Mouse (Mus musculus): ENCODE data around the gene Vat1. TPM values are rescaled to one million over a fixed set of nuclear protein-coding genes. Genes with fewer than 3 reads are reported as not detected.
A peak's percentile ranks its signal among the peaks of the same experiment; 100 is the strongest.
"Not testable (repeated sequence)": the region's sequence is repeated elsewhere in the genome, so short reads cannot be mapped to it uniquely, and the experiment has no call there.

The Vat1 gene
- total RNA-seq, 2 experiments from 2014 or later, result 25.3 to 27.7 TPM

GRCm38 (mm10) chr11:101462583-101463440 is 3.2 kb downstream of the Vat1 start:
- TF ChIP-seq CTCF (conservative IDR thresholded peaks at IDR 0.05), result no peak
- Histone ChIP-seq H3K27ac (no peak overlapping the region), H3K4me3 (no peak overlapping the region)
- no peak for DNase-seq (ENCODE audit: low spot score in 2 of 2)

GRCm38 (mm10) chr11:101462141-101462540 is 3.9 kb downstream of the Vat1 start:
- Histone ChIP-seq H3K4me3 (no peak overlapping the region), H3K27ac (no peak overlapping the region)
- TF ChIP-seq CTCF (conservative IDR thresholded peaks at IDR 0.05), result no peak
- DNase-seq (ENCODE audit: low spot score in 2 of 2), result no peak

- no peak for DNase-seq (ENCODE audit: low spot score in 2 of 2)
- H3K27ac ChIP-seq, result no peak overlapping the region
- no peak for TF ChIP-seq CTCF (conservative IDR thresholded peaks at IDR 0.05)
- H3K4me3 ChIP-seq, result no peak overlapping the region
Measured at GRCm38 (mm10) chr11:101460321-101460720, 5.7 kb downstream of the Vat1 start.

GRCm38 (mm10) chr11:101459716-101460115 is 6.3 kb downstream of the Vat1 start:
- TF ChIP-seq CTCF (conservative IDR thresholded peaks at IDR 0.05), result no peak
- no peak for DNase-seq (ENCODE audit: low spot score in 2 of 2)

GRCm38 (mm10) chr11:101458217-101458616 is 7.8 kb downstream of the Vat1 start:
- TF ChIP-seq CTCF (conservative IDR thresholded peaks at IDR 0.05), result no peak

More at GRCm38 (mm10) chr11:101459716-101460115, 6.3 kb downstream of the Vat1 start:
- no peak overlapping the region for H3K27ac ChIP-seq
- no peak overlapping the region for H3K4me3 ChIP-seq

GRCm38 (mm10) chr11:101457631-101458030 is 8.4 kb downstream of the Vat1 start:
- no peak for TF ChIP-seq CTCF (conservative IDR thresholded peaks at IDR 0.05)
- no peak overlapping the region for H3K27ac ChIP-seq
- DNase-seq (ENCODE audit: low spot score in 2 of 2), result no peak
- no peak overlapping the region for H3K4me3 ChIP-seq

More at GRCm38 (mm10) chr11:101458217-101458616, 7.8 kb downstream of the Vat1 start:
- H3K4me3 ChIP-seq, result no peak overlapping the region
- no peak for DNase-seq (ENCODE audit: low spot score in 2 of 2)
- H3K27ac ChIP-seq, result no peak overlapping the region

- H3K27ac ChIP-seq, result no peak overlapping the region
- TF ChIP-seq CTCF (conservative IDR thresholded peaks at IDR 0.05), result no peak
- no peak for DNase-seq (ENCODE audit: low spot score in 2 of 2)
- no peak overlapping the region for H3K4me3 ChIP-seq
Measured at GRCm38 (mm10) chr11:101455627-101456026, 10.4 kb downstream of the Vat1 start.

GRCm38 (mm10) chr11:101454702-101455101 is 11.3 kb downstream of the Vat1 start:
- no peak for TF ChIP-seq CTCF (conservative IDR thresholded peaks at IDR 0.05)
- no peak overlapping the region for H3K4me3 ChIP-seq
- no peak overlapping the region for H3K27ac ChIP-seq
- DNase-seq (ENCODE audit: low spot score in 2 of 2), result no peak

GRCm38 (mm10) chr11:101452093-101452774 is 13.8 kb downstream of the Vat1 start:
- DNase-seq (ENCODE audit: low spot score in 2 of 2), result no peak
- no peak overlapping the region for H3K4me3 ChIP-seq
- no peak overlapping the region for H3K27ac ChIP-seq
- no peak for TF ChIP-seq CTCF (conservative IDR thresholded peaks at IDR 0.05)

- no peak overlapping the region for H3K4me3 ChIP-seq
- no peak overlapping the region for H3K27ac ChIP-seq
- no peak for TF ChIP-seq CTCF (conservative IDR thresholded peaks at IDR 0.05)
- no peak for DNase-seq (ENCODE audit: low spot score in 2 of 2)
Measured at GRCm38 (mm10) chr11:101451536-101451935, 14.5 kb downstream of the Vat1 start.

- TF ChIP-seq CTCF (conservative IDR thresholded peaks at IDR 0.05), result peak; percentile 39
- H3K4me3 ChIP-seq, result no peak overlapping the region
- DNase-seq (ENCODE audit: low spot score in 2 of 2), result no peak
- H3K27ac ChIP-seq, result no peak overlapping the region
Measured at GRCm38 (mm10) chr11:101450394-101450793, 15.6 kb downstream of the Vat1 start.

- not testable (repeated sequence) for DNase-seq (ENCODE audit: low spot score in 2 of 2); H3K4me3 ChIP-seq; H3K27ac ChIP-seq
Measured at GRCm38 (mm10) chr11:101449596-101449995, 16.4 kb downstream of the Vat1 start.

GRCm38 (mm10) chr11:101448899-101449298 is 17.1 kb downstream of the Vat1 start:
- no peak overlapping the region; the same call in 1 of the 2 replicates for H3K27ac ChIP-seq
- TF ChIP-seq CTCF (conservative IDR thresholded peaks at IDR 0.05), result no peak
- H3K4me3 ChIP-seq, result peak overlapping the region; percentile 46
- no peak for DNase-seq (ENCODE audit: low spot score in 2 of 2)
